Mouse (Mus musculus) lung, embryonic 16.5 days (tissue): ENCODE results near the gene Gm44965. TPM values are rescaled to one million over a fixed set of nuclear protein-coding genes. Genes with fewer than 3 reads are reported as not detected.

Source experiments
- ATAC-seq: fragments of 200-750 bp; cut with Nextera tagmentation; 2 replicates; pipeline ENCODE4 v1.8.0; 2017; ENCODE audit warnings: low read depth, mild to moderate bottlenecking, moderate library complexity
- H3K27ac ChIP-seq: fragments of 300-500 bp; sonication (generic); 2 replicates; pipeline ENCODE4 v1.5.1; 2014; ENCODE audit warnings: mild to moderate bottlenecking, control low read depth, low read length
- H3K27me3 ChIP-seq: fragments of 300-500 bp; sonication (generic); 2 replicates; pipeline ENCODE4 v1.6.1; 2014; ENCODE audit warnings: low read depth, low read length, mixed read lengths; ENCODE audit not compliant: control insufficient read depth, insufficient read depth
- H3K36me3 ChIP-seq: fragments of 300-500 bp; sonication (generic); 2 replicates; pipeline ENCODE4 v1.6.1; 2014; ENCODE audit warnings: low read length; ENCODE audit not compliant: control insufficient read depth, insufficient read depth
- H3K4me1 ChIP-seq: fragments of 300-500 bp; sonication (generic); replicated peaks from 2 replicates; pipeline ENCODE4 v1.6.1; 2014; ENCODE audit warnings: low read length, mixed read lengths; ENCODE audit not compliant: control insufficient read depth, insufficient read depth
- H3K4me2 ChIP-seq: fragments of 300-500 bp; sonication (generic); 2 replicates; pipeline ENCODE4 v1.6.1; 2014; ENCODE audit warnings: low read depth, low read length, control low read depth
- H3K4me3 ChIP-seq: fragments of 300-500 bp; sonication (generic); 2 replicates; pipeline ENCODE4 v1.5.1; 2014; ENCODE audit warnings: mild to moderate bottlenecking, low read length, control low read depth
- H3K9ac ChIP-seq: fragments of 300-500 bp; sonication (generic); 2 replicates; pipeline ENCODE4 v1.6.1; 2014; ENCODE audit warnings: low read length, control low read depth
- H3K9me3 ChIP-seq: fragments of 300-500 bp; sonication (generic); 2 replicates; pipeline ENCODE4 v1.6.1; 2016; ENCODE audit warnings: low read length; ENCODE audit not compliant: control insufficient read depth
- WGBS: fragments of 180-500 bp; shearing (Covaris S2); extraction: QIAGEN DNeasy Blood & Tissue Kit; methylation state at CpG from one replicate; pipeline ENCODE4 v1.1.7; 2014; 5-methylcytosine and 5-hydroxymethylcytosine counted together
- polyA plus RNA-seq: library from polyadenylated mRNA; unstranded; fragments of >200 nt; fragmentation: Nextera tagmentation; extraction: Ambion mirVana; gene quantifications from 2 replicates; pipeline ENCODE4 v1.2.1, GENCODE M21; 2015

Gene Gm44965
- polyA plus RNA-seq, 1 experiment from 2014 or later = not detected

DNA sequence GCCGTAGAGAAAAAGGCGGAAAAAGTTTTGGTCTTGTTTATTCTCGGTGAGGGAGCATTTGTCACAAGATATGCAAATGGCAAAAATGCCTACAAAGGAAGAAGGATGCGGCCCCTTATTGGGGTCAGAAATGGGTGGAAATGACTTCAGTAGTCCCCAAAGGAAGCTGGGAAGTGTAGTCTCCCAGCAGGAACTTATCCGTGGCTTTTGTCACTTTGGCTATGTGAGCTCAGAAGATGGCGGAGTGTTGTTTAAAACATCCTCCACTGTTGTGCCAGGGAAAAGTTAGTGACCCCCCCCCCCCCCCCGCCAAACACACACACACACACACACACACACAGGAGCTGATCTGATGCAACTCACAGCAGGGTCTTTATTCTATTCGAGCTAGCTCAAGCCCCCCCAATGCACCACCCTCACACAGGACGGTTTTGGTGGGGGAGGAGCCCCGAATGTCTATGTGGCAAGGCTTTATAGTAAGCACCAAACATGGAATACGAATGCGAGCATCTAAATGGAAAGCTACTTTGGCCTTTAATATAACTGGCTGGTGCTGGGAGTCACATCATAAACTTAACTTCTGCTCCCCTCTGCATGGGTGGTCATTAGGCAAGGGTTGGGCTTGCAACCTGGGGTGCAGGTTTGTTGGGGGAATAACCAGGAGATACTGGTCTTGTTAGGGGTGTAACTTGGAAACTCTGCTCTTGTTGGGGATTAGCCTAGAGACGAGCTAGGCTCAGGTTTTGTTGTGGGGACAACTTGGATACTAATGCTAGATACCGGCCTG is 38.4 kb upstream of the Gm44965 start:
- WGBS = 30% methylated on average over 13 of the region's 14 CpGs
- H3K27ac ChIP-seq = peak overlapping the region; percentile 99
- H3K27me3 ChIP-seq = no peaks in the 10 kb centered on the region
- peak; percentile 84 for ATAC-seq
- peak overlapping the region; percentile 70 for H3K4me2 ChIP-seq
- H3K4me1 ChIP-seq = peaks cover 5% of the 10 kb centered on the region; the same call in 1 of the 2 replicates
- no peaks in the 10 kb centered on the region for H3K36me3 ChIP-seq
- peak overlapping the region; percentile 66 for H3K9ac ChIP-seq
- no peaks in the 10 kb centered on the region for H3K9me3 ChIP-seq
- H3K4me3 ChIP-seq = peak overlapping the region; percentile 58

DNA sequence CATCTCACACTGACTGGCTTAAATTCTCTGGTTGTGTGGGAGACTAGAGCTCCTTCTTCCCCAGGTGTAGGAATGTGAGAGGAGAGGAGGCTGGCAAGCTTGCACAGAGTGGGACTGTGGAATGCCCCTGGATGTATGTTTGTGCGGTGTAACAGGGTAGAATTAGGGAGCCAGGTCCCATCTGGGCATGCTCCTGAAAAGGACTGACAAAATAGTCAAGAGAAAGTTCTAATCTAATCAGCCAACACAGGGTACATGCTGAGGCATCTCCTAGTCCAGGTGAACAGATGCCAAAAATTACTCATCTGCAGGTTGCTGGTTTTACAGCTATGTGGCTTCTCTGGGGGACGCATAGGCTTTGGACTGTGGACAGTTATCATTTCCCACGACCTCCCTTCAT is 37.8 kb upstream of the Gm44965 start:
- Histone ChIP-seq H3K4me3 (no peak overlapping the region), H3K27ac (no peak overlapping the region)
- ATAC-seq = no peak

DNA sequence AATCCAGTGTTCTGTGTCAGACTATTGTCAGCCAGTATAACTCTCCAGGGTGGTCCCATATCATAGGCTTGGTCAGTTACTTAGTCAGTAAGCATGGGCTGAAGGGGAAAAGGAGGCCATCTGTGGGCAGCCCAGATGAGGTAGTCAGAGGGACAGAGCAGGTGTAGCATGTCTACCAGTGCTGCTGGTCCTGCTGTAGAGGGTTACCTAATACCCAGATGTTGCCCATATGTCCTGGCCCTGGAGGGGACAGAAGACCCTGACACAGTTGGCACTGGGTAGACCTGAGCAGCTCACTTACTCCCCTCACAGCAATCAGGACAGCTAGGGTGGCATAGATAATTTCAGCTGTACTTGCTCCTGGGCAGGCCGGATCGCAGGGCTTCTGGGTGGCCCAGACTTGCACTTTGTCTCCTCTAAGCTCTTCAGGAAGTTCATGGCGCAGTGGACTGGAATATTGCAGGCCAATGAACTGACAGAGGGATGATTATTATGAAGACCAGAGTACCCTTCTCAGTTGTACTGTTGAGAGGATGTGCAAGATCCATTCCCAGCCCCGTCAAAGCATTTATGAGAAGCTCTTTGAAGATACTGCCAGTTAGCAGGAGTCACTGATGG is 27.9 kb upstream of the Gm44965 start:
- 74% methylated on average over 4 of the region's 4 CpGs for WGBS
- no peak for ATAC-seq
- Histone ChIP-seq H3K9me3 (no peaks in the 10 kb centered on the region; the same call in 1 of the 2 replicates), H3K4me1 (peaks cover 18% of the 10 kb centered on the region), H3K9ac (no peak overlapping the region), H3K4me3 (no peak overlapping the region), H3K27me3 (no peaks in the 10 kb centered on the region), H3K4me2 (no peak overlapping the region), H3K36me3 (no peaks in the 10 kb centered on the region), H3K27ac (no peak overlapping the region)

More for the DNA sequence above, 37.8 kb upstream of the Gm44965 start:
- Histone ChIP-seq H3K27me3 (no peaks in the 10 kb centered on the region), H3K9me3 (no peaks in the 10 kb centered on the region), H3K36me3 (no peaks in the 10 kb centered on the region), H3K9ac (no peak overlapping the region), H3K4me1 (peaks cover 5% of the 10 kb centered on the region; the same call in 1 of the 2 replicates), H3K4me2 (no peak overlapping the region)
- WGBS = 85% methylated on average over 3 of the region's 3 CpGs

DNA sequence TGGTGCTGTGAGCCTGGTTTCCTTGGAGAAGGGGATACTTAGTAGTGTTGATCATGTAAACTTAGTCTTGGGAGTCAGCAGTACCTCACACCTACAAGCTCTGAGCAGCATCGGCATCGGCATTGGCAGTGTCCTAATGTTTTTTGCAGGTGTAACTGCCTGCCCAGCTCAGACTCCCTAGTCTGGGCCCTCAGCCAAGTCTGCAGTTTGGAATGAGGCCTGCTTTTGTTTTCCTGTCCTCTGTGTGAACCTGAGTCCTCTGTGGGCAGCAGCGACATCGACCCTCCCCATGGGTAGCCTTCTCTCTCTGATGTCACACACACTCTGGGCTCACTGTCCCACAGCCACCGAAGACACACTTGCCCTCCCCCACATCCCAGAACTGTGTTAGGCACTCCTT is 27.4 kb upstream of the Gm44965 start:
- peaks cover 19% of the 10 kb centered on the region for H3K4me1 ChIP-seq
- no peak overlapping the region for H3K27ac ChIP-seq
- no peak overlapping the region for H3K4me2 ChIP-seq
- H3K4me3 ChIP-seq = no peak overlapping the region
- no peaks in the 10 kb centered on the region for H3K36me3 ChIP-seq
- no peaks in the 10 kb centered on the region; the same call in 1 of the 2 replicates for H3K9me3 ChIP-seq
- 13% methylated on average over 5 of the region's 5 CpGs for WGBS
- ATAC-seq = peak; percentile 57
- no peaks in the 10 kb centered on the region for H3K27me3 ChIP-seq
- no peak overlapping the region for H3K9ac ChIP-seq

GRCm38 (mm10) chr6:48568036-48568984 is 25.4 kb upstream of the Gm44965 start:
- 54% methylated on average over 21 of the region's 21 CpGs for WGBS
- Histone ChIP-seq H3K27ac (peak overlapping the region; percentile 20), H3K9me3 (no peaks in the 10 kb centered on the region; the same call in 1 of the 2 replicates)

GRCm38 (mm10) chr6:48569065-48569807 is 24.5 kb upstream of the Gm44965 start:
- no peak for ATAC-seq
- Histone ChIP-seq H3K27ac (no peak overlapping the region), H3K4me2 (no peak overlapping the region), H3K4me3 (no peak overlapping the region), H3K4me1 (peaks cover 30% of the 10 kb centered on the region), H3K27me3 (no peaks in the 10 kb centered on the region), H3K9ac (no peak overlapping the region), H3K36me3 (no peaks in the 10 kb centered on the region), H3K9me3 (no peaks in the 10 kb centered on the region; the same call in 1 of the 2 replicates)
- WGBS = 69% methylated on average over 8 of the region's 8 CpGs

More at GRCm38 (mm10) chr6:48568036-48568984, 25.4 kb upstream of the Gm44965 start:
- H3K36me3 ChIP-seq = no peaks in the 10 kb centered on the region
- peak overlapping the region; percentile 28; the same call in 1 of the 2 replicates for H3K4me2 ChIP-seq
- ATAC-seq = peak; percentile 32
- H3K27me3 ChIP-seq = no peaks in the 10 kb centered on the region
- H3K9ac ChIP-seq = 0 out of 2 replicates have a peak overlapping the region, but pooled peaks have one; percentile 37
- H3K4me1 ChIP-seq = peaks cover 30% of the 10 kb centered on the region
- H3K4me3 ChIP-seq = no peak overlapping the region

- H3K9me3 ChIP-seq = no peaks in the 10 kb centered on the region; the same call in 1 of the 2 replicates
- H3K36me3 ChIP-seq = no peaks in the 10 kb centered on the region
- H3K4me3 ChIP-seq = peak overlapping the region; percentile 36
- no peaks in the 10 kb centered on the region for H3K27me3 ChIP-seq
- peak overlapping the region; percentile 43 for H3K9ac ChIP-seq
- H3K4me2 ChIP-seq = peak overlapping the region; percentile 57
- 86% methylated on average over 5 of the region's 5 CpGs for WGBS
- no peak for ATAC-seq
- peak overlapping the region; percentile 76 for H3K27ac ChIP-seq
- H3K4me1 ChIP-seq = peaks cover 21% of the 10 kb centered on the region
Measured at GRCm38 (mm10) chr6:48572014-48572413, 21.7 kb upstream of the Gm44965 start.

DNA sequence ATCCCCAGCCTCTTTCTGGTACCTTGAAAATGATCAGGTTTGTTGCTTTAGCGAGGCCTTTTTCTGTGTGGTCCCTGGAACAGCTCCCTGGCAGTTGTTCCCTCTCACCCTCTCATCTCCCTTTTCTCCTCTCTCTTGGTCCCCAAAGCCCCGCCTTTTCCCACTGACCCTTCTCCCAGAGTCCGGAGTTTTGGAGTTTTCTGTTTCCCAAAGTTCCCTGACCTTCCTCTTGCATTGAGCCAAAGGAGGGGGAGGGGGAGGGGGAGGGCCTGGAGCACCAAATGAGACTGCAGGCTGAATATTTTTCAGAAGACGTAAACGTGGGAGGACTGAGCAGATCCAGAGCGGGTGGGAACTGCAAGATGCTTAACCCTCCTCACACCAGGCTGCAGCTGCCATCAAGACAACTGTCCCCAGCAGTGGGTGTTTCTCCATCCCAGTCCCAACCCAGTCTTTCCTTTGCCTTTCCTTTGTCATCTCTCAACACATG is 21.1 kb upstream of the Gm44965 start, which contains the start of gene Rarres2:
TSS of gene Rarres2 (minus strand) at position 218 of the 490 bp plus-strand sequence.
- peak within 1 kb of the TSS; percentile 76 for H3K27ac ChIP-seq
- H3K4me2 ChIP-seq = peak within 1 kb of the TSS; percentile 57
- peak within 1 kb of the TSS; percentile 43 for H3K9ac ChIP-seq
- peaks cover 21% of the 10 kb centered on the region for H3K4me1 ChIP-seq
- 12% methylated on average over 6 of the region's 6 CpGs for WGBS
- ATAC-seq = peak; percentile 88
- no peaks in the 10 kb centered on the region for H3K27me3 ChIP-seq
- H3K36me3 ChIP-seq = no peaks in the 10 kb centered on the region
- no peaks in the 10 kb centered on the region; the same call in 1 of the 2 replicates for H3K9me3 ChIP-seq
- peak within 1 kb of the TSS; percentile 36 for H3K4me3 ChIP-seq
